Mouse (Mus musculus) bone marrow macrophage, adult 2 months (primary cell): ENCODE measurements around the gene Rexo1.

Experiments used
- CTCF ChIP-seq: IDR thresholded peaks from 2 replicates; pipeline ENCODE4 v1.5.1; 2012; ENCODE audit warnings: low read depth, mild to moderate bottlenecking, low read length, moderate library complexity
- POLR2A ChIP-seq: IDR thresholded peaks from 2 replicates; pipeline ENCODE4 v1.6.1; 2012; ENCODE audit warnings: mild to moderate bottlenecking, low read depth, low read length, borderline replicate concordance

- TF ChIP-seq POLR2A (no peak), CTCF (no peak)
These were observed 48.9 kb upstream of the Rexo1 start for GRCm38 (mm10) chr10:80610116-80610785.
